Mouse (Mus musculus) G1E (cell line): Measurements from ENCODE around the gene C3ar1. TPM values are rescaled to one million over a fixed set of nuclear protein-coding genes. Genes with fewer than 3 reads are reported as not detected.

Experiments
- ATAC-seq: 2 replicates; pipeline ENCODE4 v1.8.0; 2016; ENCODE audit warnings: mild to moderate bottlenecking; ENCODE audit not compliant: insufficient number of reproducible peaks, poor library complexity, low FRiP score, severe bottlenecking; ENCODE audit errors: extremely low read depth
- DNase-seq: peaks from one replicate; pipeline ENCODE4 v3.0.0; 2012; ENCODE audit warnings: low spot score
- H3K27me3 ChIP-seq: 2 replicates; pipeline ENCODE4 v1.6.1; 2012; ENCODE audit warnings: mild to moderate bottlenecking, low read length, inconsistent platforms; ENCODE audit not compliant: insufficient read depth
- H3K36me3 ChIP-seq: replicated peaks from 2 replicates; pipeline ENCODE3; 2012; ENCODE audit warnings: mild to moderate bottlenecking, inconsistent platforms
- H3K4me1 ChIP-seq: 2 replicates; pipeline ENCODE4 v1.6.1; 2012; ENCODE audit warnings: low read depth, low read length, inconsistent platforms, mixed read lengths; ENCODE audit not compliant: insufficient read depth
- H3K4me3 ChIP-seq: 2 replicates; pipeline ENCODE4 v1.5.1; 2012; ENCODE audit warnings: low read depth, mild to moderate bottlenecking, inconsistent platforms, low read length, moderate library complexity, mixed read lengths
- H3K9me3 ChIP-seq: replicated peaks from 2 replicates; pipeline ENCODE4 v1.6.1; 2012; ENCODE audit warnings: inconsistent platforms
- CTCF ChIP-seq: IDR thresholded peaks from 2 replicates; pipeline ENCODE4 v1.5.1; 2012; ENCODE audit warnings: low read depth, low read length, inconsistent platforms, mixed read lengths
- GATA1 ChIP-seq: IDR thresholded peaks from 2 replicates; pipeline ENCODE4 v1.6.1; 2012; ENCODE audit warnings: borderline replicate concordance, low read length, inconsistent platforms, mixed read lengths
- GATA2 ChIP-seq: IDR thresholded peaks from 2 replicates; pipeline ENCODE4 v1.6.1; 2012; ENCODE audit warnings: low read depth, low read length, inconsistent platforms, borderline replicate concordance
- POLR2AphosphoS5 ChIP-seq: IDR thresholded peaks from 2 replicates; pipeline ENCODE4 v1.6.1; 2012; ENCODE audit warnings: low read depth, low read length, inconsistent platforms; ENCODE audit not compliant: insufficient replicate concordance
- TAL1 ChIP-seq: conservative IDR thresholded peaks from 2 replicates; pipeline ENCODE4 v1.6.1; 2012; ENCODE audit warnings: low read depth, low read length, inconsistent platforms, mixed read lengths
- polyA plus RNA-seq: library from polyadenylated mRNA; stranded (reverse); fragments of >175 nt; gene quantifications from 2 replicates; pipeline ENCODE4 v1.2.3, GENCODE M21; 2012
- total RNA-seq, 2 experiments: library from RNA; stranded (forward) in 1 of 2; stranded (reverse) in 1 of 2; fragments of 200-1000 nt in 1 of 2; fragments of >200 nt in 1 of 2; fragmentation: Nextera tagmentation in 1 of 2; gene quantifications; 2 replicates each; pipeline ENCODE4 v1.2.3; 2014 to 2017

The C3ar1 gene
- total and polyA plus RNA-seq, 3 experiments, result 0.38 TPM; not detected in 2

DNA sequence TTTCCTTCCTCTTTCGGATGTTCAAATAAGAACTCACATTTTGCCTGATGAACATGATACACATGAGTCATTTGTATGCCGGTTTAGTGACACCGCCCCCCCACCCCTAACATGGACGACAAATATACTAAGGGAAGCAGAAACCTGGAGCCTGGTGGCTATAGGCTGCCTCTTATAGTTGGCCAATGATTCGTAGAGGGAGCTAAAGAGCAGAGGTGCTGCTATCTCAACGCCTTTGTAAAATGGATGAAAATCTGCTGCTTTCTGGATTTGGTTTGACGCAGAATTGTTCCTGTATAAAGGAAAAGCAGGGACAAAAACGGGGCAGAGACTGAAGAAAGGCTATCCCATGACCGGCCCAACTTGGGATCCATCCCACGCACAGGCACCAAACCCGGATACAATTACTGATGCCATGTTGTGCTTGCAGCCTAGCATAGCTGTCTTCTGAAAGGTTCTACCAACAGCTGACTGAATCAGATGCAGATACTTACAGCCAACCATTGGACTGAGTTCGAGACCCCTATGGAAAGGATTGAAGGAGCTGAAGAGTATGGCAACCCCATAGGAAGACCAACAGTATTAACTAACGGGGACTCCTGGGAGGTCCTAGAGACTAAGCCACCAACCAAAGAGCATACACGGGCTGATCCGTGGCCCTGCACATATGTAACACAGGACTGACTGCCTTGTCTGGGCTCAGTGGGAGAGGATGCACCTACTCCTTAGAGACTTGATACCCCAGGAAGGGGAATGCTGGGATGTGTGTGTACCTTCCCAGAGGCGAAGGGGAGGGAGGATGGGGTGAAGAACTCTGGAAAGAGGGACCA lies 44.0 kb downstream of the C3ar1 start:
- ATAC-seq (0 out of 2 replicates have a peak, but pooled peaks have one; percentile 10), DNase-seq (peak; percentile 62)
- Histone ChIP-seq H3K4me3 (peak overlapping the region; percentile 75; the same call in 1 of the 2 replicates), H3K36me3 (no peaks in the 10 kb centered on the region), H3K9me3 (no peaks in the 10 kb centered on the region), H3K27me3 (no peaks in the 10 kb centered on the region), H3K4me1 (peaks cover 24% of the 10 kb centered on the region)
- TF ChIP-seq CTCF, result no peak
- TF ChIP-seq POLR2AphosphoS5, result 0 out of 2 replicates have a peak, but pooled peaks have one; percentile 38

DNA sequence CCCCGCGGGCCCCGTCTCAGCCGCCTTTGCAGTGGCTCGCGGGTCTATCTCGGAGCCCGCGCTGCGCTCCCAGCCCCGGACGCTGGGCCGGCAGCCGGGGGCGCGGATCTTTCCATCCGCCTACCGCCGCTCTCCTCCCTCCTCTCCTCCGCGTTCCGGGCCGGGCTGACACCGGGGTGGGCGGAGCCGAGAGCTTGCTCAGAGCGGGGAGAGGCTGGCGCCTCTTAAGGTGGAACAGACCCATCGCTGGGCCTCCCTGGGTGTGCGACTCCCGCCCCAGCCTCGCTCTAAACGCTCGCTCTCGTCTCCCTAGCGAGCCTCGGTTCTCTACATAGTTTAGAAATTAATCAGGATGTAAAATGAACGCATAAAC lies 44.7 kb downstream of the C3ar1 start:
- Histone ChIP-seq H3K4me1 (peaks cover 24% of the 10 kb centered on the region), H3K36me3 (no peaks in the 10 kb centered on the region), H3K9me3 (no peaks in the 10 kb centered on the region), H3K4me3 (peak overlapping the region; percentile 75), H3K27me3 (no peaks in the 10 kb centered on the region)
- peak; percentile 57 for ATAC-seq
- peak; percentile 90 for DNase-seq
- TF ChIP-seq GATA1 (no peak), GATA2 (no peak), POLR2AphosphoS5 (no peak), CTCF (no peak), TAL1 (no peak)

DNA sequence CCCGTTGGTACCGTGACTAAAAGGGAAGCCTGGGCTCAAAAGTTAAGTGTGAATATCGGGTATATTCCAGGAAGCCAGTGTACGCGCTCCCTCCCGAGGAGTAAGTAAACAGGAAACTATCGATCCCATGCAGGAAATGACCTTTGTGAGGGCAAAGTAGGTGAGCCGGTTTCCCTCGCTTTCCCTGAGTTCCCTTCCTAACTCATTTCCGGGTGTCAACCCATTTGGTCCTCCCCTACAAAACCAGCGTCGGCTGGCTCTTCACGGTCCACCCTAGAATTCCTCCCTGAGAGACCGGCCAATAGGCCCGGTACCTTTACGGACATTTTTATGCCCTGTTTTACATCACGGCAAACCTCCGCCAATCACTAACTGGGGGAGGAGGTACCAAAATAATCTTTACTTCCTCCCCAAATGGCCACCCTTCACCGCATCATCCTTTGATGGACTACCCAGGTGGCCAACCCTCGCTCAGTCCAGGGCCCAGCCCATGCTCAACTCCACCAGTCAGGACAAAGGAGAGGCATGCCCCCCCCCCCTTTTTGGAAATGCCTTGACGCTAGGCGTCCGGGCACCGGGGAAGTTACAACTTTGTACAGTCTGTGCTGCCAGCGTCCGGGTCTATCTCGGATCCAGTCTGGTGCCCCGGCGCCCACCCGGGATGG lies 45.2 kb downstream of the C3ar1 start:
- no peak for TF ChIP-seq CTCF
- TF ChIP-seq TAL1, result no peak
- peak; percentile 35; the same call in 1 of the 2 replicates for TF ChIP-seq POLR2AphosphoS5
- TF ChIP-seq GATA1, result no peak
- TF ChIP-seq GATA2, result no peak
- peak; percentile 88 for ATAC-seq
- peaks cover 24% of the 10 kb centered on the region for H3K4me1 ChIP-seq
- no peaks in the 10 kb centered on the region for H3K9me3 ChIP-seq
- DNase-seq, result peak; percentile 91
- H3K4me3 ChIP-seq, result peak overlapping the region; percentile 75
- H3K27me3 ChIP-seq, result no peaks in the 10 kb centered on the region
- no peaks in the 10 kb centered on the region for H3K36me3 ChIP-seq

DNA sequence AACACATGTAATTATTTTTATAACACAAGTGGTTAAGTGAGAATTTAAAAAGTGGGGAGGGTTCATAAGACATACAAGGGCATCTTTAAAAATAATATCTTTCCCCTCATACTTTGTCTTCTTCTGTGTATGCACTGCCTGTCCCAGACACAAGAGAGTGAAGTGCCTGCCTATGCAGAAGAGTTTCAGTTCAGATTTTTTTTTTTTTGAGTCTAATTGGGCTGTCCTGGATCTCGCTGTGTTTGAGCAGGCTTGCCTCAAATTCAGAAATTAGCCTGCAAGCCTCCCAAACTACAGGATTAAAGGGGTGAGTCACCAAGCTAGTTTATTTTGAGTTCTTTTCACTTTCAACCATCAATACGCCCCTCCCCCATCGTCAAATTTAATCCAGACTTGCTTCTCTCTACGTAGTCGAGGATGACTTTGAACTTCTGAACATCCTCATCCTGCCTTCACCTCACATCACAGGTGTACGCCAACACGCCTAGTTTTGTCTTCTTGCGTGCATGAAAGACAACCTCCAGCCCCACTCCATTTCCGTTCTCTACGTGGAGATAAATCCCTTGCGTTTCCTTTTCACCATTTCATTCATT lies 45.8 kb downstream of the C3ar1 start:
- Histone ChIP-seq H3K27me3 (no peaks in the 10 kb centered on the region), H3K36me3 (no peaks in the 10 kb centered on the region), H3K4me3 (peak overlapping the region; percentile 75), H3K9me3 (no peaks in the 10 kb centered on the region), H3K4me1 (peaks cover 24% of the 10 kb centered on the region)
- no peak for ATAC-seq
- DNase-seq, result no peak
- no peak for TF ChIP-seq GATA2
- no peak for TF ChIP-seq CTCF
- TF ChIP-seq GATA1, result no peak
- no peak for TF ChIP-seq TAL1
- no peak for TF ChIP-seq POLR2AphosphoS5

DNA sequence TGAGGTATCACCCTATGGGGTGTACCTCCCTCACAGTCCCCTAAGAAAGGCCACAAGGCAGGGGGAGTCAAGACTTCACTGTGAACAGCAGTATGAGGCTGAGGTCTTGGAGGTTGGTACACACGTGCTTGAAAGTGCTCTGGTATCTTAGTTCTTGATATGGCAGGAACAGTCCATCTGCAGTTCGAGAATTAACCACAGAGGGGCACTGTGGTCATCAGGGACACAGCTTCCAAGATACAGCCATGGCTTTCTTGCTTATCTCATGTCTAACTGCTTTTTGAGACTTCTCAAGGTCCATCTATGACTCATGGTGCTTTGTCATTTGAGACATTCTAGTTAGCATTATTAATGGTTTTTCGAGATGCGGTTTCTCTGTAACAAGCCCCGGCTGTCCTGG lies 51.5 kb downstream of the C3ar1 start:
- H3K27me3 ChIP-seq, result peaks cover 8% of the 10 kb centered on the region; the same call in 1 of the 2 replicates
- ATAC-seq (peak; percentile 80), DNase-seq (no peak)
- H3K9me3 ChIP-seq, result no peaks in the 10 kb centered on the region
- H3K36me3 ChIP-seq, result no peaks in the 10 kb centered on the region
- H3K4me1 ChIP-seq, result peaks cover 10% of the 10 kb centered on the region
- TF ChIP-seq CTCF (peak; percentile 81), GATA2 (no peak)
- no peak overlapping the region for H3K4me3 ChIP-seq

DNA sequence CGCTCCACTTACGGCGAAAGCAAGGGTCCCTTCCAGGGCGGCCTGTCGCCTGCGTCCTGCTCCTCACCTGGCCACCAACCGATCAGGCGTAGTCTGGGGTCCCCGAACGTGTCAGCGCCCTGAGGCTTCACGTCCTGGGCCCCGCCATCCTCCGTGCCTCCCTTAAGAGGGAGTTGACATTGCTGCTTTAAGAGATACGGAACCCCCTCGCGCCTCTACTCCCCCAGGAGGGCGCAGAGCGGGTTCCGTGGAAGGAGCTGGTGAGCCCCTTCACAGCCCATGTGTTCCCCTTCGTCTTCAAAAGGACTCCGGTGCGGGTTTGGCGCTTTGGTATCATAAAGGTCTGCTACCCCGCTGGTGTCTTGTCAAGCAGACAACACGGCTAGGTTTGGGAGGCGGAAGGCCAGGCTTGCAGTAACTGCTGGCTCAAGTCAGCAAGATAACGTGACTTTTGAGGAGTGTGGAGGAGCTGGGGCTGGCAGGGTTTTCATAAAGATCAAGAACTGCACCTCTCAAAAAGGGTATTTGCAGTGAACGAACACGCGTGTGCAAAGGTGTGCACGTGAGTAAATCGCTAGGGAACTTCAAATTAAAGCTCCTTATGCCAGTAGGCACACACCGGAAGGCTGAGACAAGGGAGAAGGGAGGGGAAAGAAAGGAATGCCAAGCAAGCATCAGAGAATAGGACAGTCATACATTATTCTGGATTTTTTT lies 54.0 kb downstream of the C3ar1 start:
- DNase-seq (no peak), ATAC-seq (no peak)
- Histone ChIP-seq H3K9me3 (no peaks in the 10 kb centered on the region), H3K36me3 (no peaks in the 10 kb centered on the region), H3K4me3 (no peak overlapping the region), H3K4me1 (0 out of 2 replicates have a peak, but pooled peaks cover 6% of the 10 kb centered on the region), H3K27me3 (peaks cover 8% of the 10 kb centered on the region; the same call in 1 of the 2 replicates)
- TF ChIP-seq POLR2AphosphoS5, result no peak
- TF ChIP-seq GATA1, result no peak
- no peak for TF ChIP-seq CTCF
- TF ChIP-seq TAL1, result no peak
- TF ChIP-seq GATA2, result no peak
